Mouse (Mus musculus): ENCODE measurements at regions not wholly inside any gene's neighbourhood (a gene's known extent, or its start where the extent isn't known, plus 50 kb on each side); places are given as distances from the start of the nearest gene placed in this dataset.

DNA sequence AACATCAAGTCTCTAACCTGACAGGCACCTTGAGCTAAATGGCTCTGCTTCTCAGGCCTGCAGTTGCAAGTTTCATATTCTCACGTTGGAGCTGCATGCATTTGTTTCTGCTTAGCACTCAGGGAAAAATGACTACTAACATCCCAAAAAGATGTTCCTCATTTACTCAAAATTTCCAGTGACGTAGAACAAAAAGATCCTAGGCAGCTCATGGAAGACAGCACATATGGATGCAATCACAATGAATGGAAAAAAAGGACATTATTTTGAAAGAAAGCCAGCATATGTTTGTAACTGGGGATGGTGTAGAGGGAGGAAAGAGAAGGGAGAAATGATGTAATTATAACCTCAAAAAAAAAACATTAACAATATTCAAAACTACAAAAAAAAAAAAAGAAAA, 751.2 kb upstream of the Fbxo33 start:
- Histone ChIP-seq H3K4me3 (ENCODE audit: low read depth, low read length) (no peak overlapping the region), H3K4me2 (no peak overlapping the region), H3K9ac (no peak overlapping the region), H3K27me3 (ENCODE audit: insufficient read depth, low read length) (no peaks in the 10 kb centered on the region), H3K4me1 (ENCODE audit: insufficient read depth) (no peaks in the 10 kb centered on the region), H3K9me3 (ENCODE audit: low read depth, low read length) (no peaks in the 10 kb centered on the region), H3K27ac (ENCODE audit: low read depth) (no peak overlapping the region), H3K36me3 (ENCODE audit: insufficient read depth) (no peaks in the 10 kb centered on the region)
- DNase-seq (peak; percentile 35), ATAC-seq (ENCODE audit: insufficient read depth) (no peak)
- no peak for TF ChIP-seq CTCF (IDR thresholded peaks at IDR 0.05; ENCODE audit: low read depth)
- 52% methylated on average over 2 of the region's 2 CpGs for WGBS

DNA sequence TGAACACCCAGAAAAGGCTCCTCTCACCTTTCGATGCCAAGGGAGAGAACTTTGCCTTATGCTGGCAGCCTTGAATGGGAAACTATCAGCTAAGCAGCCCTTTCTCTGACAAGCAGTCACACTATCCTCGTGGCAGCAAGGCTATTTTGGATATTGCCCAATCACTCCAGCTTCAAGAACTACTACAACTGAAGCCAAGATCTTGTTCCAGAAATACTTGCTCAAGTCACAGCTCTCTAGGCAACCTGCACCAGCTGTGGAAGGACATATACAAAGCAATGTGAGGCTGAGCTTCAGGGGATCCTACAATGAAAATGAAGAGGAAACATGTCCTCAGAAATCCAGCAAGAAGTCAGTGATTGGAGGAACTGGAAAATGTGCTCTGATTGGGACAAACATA, 750.4 kb upstream of the Fbxo33 start:
- Histone ChIP-seq H3K4me1 (ENCODE audit: insufficient read depth) (no peaks in the 10 kb centered on the region), H3K4me2 (no peak overlapping the region), H3K27me3 (ENCODE audit: insufficient read depth, low read length) (no peaks in the 10 kb centered on the region), H3K36me3 (ENCODE audit: insufficient read depth) (no peaks in the 10 kb centered on the region), H3K9me3 (ENCODE audit: low read depth, low read length) (no peaks in the 10 kb centered on the region), H3K4me3 (ENCODE audit: low read depth, low read length) (no peak overlapping the region), H3K27ac (ENCODE audit: low read depth) (no peak overlapping the region), H3K9ac (no peak overlapping the region)
- ATAC-seq (ENCODE audit: insufficient read depth): peak; percentile 44; the same call in 1 of the 2 replicates
- 57% methylated on average over 2 of the region's 2 CpGs for WGBS
- DNase-seq: peak; percentile 40
- TF ChIP-seq CTCF (IDR thresholded peaks at IDR 0.05; ENCODE audit: low read depth): no peak

DNA sequence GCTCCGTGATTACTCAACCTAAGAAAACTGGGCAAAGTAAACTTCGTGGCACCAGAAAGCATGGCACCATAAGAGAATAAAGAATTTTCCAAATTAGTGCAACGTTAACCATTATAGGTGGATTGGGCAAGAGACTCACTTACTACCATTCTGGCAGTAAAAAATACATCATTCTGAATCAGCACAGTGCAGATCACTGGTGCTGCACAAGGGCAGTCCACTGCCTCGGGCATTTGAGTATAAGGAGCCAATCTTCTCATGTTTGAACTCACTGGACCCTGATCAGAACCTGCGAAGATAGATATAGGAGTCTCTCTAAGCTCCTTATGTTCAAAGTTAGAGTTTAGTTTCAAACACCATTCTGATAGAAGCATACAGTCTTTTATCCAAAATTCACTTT, 747.7 kb upstream of the Fbxo33 start:
- H3K9ac ChIP-seq: no peak overlapping the region
- no peak overlapping the region for H3K4me3 ChIP-seq (ENCODE audit: low read depth, low read length)
- no peak for TF ChIP-seq CTCF (IDR thresholded peaks at IDR 0.05; ENCODE audit: low read depth)
- 81% methylated on average over 5 of the region's 5 CpGs for WGBS
- H3K27ac ChIP-seq (ENCODE audit: low read depth): no peak overlapping the region
- H3K4me2 ChIP-seq: no peak overlapping the region
- no peak for DNase-seq
- no peak for ATAC-seq (ENCODE audit: insufficient read depth)
- H3K4me1 ChIP-seq (ENCODE audit: insufficient read depth): no peaks in the 10 kb centered on the region
- H3K27me3 ChIP-seq (ENCODE audit: insufficient read depth, low read length): no peaks in the 10 kb centered on the region
- no peaks in the 10 kb centered on the region for H3K9me3 ChIP-seq (ENCODE audit: low read depth, low read length)
- no peaks in the 10 kb centered on the region for H3K36me3 ChIP-seq (ENCODE audit: insufficient read depth)

DNA sequence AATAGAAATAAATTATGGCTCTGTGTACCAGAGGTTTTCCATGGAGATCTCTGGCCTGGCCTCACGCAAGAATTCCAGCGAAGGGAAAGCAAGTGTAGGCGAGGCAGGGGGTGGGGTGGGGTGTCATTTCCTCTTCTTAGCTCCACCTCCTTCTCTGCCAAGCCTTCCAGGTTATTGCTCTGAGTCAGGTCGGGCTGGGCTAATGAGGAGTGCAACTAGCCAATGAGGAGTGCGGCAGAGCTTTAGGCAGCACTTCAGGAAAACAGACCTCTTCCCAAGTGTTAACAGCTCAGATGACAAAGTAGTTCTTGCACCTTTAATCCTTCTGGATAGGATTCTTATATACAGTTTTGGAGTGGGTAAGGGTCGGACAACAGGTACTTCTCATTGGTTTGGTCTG, 741.6 kb upstream of the Fbxo33 start:
- no peak overlapping the region for H3K4me3 ChIP-seq (ENCODE audit: low read depth, low read length)
- H3K4me1 ChIP-seq (ENCODE audit: insufficient read depth): no peaks in the 10 kb centered on the region
- H3K9me3 ChIP-seq (ENCODE audit: low read depth, low read length): no peaks in the 10 kb centered on the region
- DNase-seq: no peak
- no peaks in the 10 kb centered on the region for H3K36me3 ChIP-seq (ENCODE audit: insufficient read depth)
- no peaks in the 10 kb centered on the region for H3K27me3 ChIP-seq (ENCODE audit: insufficient read depth, low read length)
- no peak overlapping the region for H3K27ac ChIP-seq (ENCODE audit: low read depth)
- no peak for ATAC-seq (ENCODE audit: insufficient read depth)
- 43% methylated on average over 6 of the region's 6 CpGs for WGBS
- TF ChIP-seq CTCF (IDR thresholded peaks at IDR 0.05; ENCODE audit: low read depth): no peak
- no peak overlapping the region for H3K9ac ChIP-seq
- H3K4me2 ChIP-seq: no peak overlapping the region

DNA sequence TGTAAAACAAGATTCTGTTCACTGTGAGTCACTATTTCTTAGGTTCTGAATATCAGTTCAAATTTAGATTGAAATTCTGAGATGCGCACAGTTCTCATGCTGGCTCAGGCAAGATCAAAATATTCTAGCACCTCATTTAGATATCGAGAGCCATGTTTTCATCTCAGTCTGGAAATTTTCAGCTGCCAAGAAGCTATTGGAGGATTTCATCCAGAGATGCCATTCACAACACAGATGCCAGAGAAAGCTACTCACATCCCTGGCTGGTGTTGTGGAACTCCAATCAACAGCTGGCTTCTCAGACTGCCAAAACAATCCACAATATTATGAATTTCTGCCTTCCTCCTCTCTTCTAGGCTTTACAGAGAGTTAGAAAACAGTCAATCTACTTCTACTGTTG, 712.9 kb upstream of the Fbxo33 start:
- WGBS: 37% methylated on average over 2 of the region's 2 CpGs
- no peak overlapping the region for H3K4me2 ChIP-seq
- DNase-seq (peak; percentile 72), ATAC-seq (ENCODE audit: insufficient read depth) (peak; percentile 63)
- H3K4me3 ChIP-seq (ENCODE audit: low read depth, low read length): no peak overlapping the region
- no peak overlapping the region for H3K27ac ChIP-seq (ENCODE audit: low read depth)
- no peak overlapping the region for H3K9ac ChIP-seq
- no peak for TF ChIP-seq CTCF (IDR thresholded peaks at IDR 0.05; ENCODE audit: low read depth)
- no peaks in the 10 kb centered on the region for H3K9me3 ChIP-seq (ENCODE audit: low read depth, low read length)
- no peaks in the 10 kb centered on the region for H3K36me3 ChIP-seq (ENCODE audit: insufficient read depth)
- H3K27me3 ChIP-seq (ENCODE audit: insufficient read depth, low read length): no peaks in the 10 kb centered on the region
- no peaks in the 10 kb centered on the region for H3K4me1 ChIP-seq (ENCODE audit: insufficient read depth)

DNA sequence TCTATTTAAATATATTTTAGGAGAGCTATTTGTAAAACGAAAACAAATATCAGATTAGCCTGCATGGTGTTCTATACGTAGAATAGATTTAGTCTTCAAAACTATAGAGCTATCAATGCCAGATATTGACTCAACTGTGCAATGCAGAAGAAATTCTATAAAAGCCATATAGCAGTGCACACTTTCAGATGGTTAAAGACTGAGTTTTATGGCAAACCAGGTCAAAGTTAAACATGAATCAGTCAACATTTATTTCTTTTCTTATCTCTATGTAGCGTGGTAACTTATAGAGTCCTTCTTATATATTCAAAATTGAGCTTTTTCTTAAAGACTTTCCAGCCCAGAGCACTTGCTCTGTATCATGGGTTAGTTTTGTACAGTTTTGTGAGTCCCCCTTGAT, 705.5 kb upstream of the Fbxo33 start:
- H3K9me3 ChIP-seq (ENCODE audit: low read depth, low read length): no peaks in the 10 kb centered on the region
- TF ChIP-seq CTCF (IDR thresholded peaks at IDR 0.05; ENCODE audit: low read depth): no peak
- no peak for DNase-seq
- 62% methylated on average over 3 of the region's 3 CpGs for WGBS
- no peak overlapping the region for H3K27ac ChIP-seq (ENCODE audit: low read depth)
- H3K4me2 ChIP-seq: no peak overlapping the region
- H3K36me3 ChIP-seq (ENCODE audit: insufficient read depth): no peaks in the 10 kb centered on the region
- no peaks in the 10 kb centered on the region for H3K4me1 ChIP-seq (ENCODE audit: insufficient read depth)
- no peak for ATAC-seq (ENCODE audit: insufficient read depth)
- H3K27me3 ChIP-seq (ENCODE audit: insufficient read depth, low read length): no peaks in the 10 kb centered on the region
- no peak overlapping the region for H3K9ac ChIP-seq
- H3K4me3 ChIP-seq (ENCODE audit: low read depth, low read length): no peak overlapping the region

DNA sequence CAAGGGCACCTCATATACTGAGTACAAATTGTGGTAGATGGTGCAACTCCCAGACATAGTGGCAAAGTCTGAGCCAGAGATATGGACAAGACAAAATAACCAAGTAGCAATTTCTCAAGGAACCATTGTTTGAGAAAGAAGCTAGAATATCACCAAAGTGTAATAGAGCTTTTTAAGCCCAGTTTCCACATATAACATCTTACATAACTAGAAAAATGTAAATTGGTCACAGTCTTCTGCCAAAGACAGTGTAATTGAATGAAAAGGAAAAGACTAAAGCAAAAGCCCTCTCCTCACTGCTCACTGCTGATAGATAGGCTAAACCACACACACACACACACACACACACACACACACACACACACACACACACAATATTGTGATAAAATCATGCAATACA, 679.4 kb upstream of the Fbxo33 start:
- Histone ChIP-seq H3K4me3 (ENCODE audit: low read depth, low read length) (no peak overlapping the region), H3K27me3 (ENCODE audit: insufficient read depth, low read length) (no peaks in the 10 kb centered on the region), H3K36me3 (ENCODE audit: insufficient read depth) (no peaks in the 10 kb centered on the region), H3K9me3 (ENCODE audit: low read depth, low read length) (no peaks in the 10 kb centered on the region), H3K4me1 (ENCODE audit: insufficient read depth) (no peaks in the 10 kb centered on the region), H3K9ac (no peak overlapping the region), H3K27ac (ENCODE audit: low read depth) (no peak overlapping the region), H3K4me2 (no peak overlapping the region)
- DNase-seq (no peak), ATAC-seq (ENCODE audit: insufficient read depth) (no peak)
- no peak for TF ChIP-seq CTCF (IDR thresholded peaks at IDR 0.05; ENCODE audit: low read depth)

DNA sequence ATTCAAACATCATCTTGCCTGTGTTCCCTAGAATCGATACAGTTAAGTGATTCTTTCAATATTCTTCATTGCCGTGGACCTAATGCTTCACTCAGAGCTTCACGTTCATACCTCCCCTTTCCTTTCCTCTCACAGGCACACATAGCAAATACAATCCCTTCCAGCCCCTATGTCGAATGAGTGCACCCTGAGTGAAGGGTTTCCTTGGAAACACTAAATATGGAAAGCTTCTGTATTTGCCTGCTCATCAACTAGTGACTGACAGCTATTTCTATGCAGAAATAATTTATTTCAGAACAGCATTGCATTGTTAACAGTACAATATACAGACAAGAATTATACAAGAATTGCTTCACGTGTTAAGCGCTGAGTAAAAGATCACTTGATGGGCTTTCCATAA, 671.4 kb upstream of the Fbxo33 start:
- no peaks in the 10 kb centered on the region for H3K27me3 ChIP-seq (ENCODE audit: insufficient read depth, low read length)
- H3K4me1 ChIP-seq (ENCODE audit: insufficient read depth): no peaks in the 10 kb centered on the region
- no peak overlapping the region for H3K27ac ChIP-seq (ENCODE audit: low read depth)
- no peak overlapping the region for H3K4me2 ChIP-seq
- ATAC-seq (ENCODE audit: insufficient read depth) (no peak), DNase-seq (no peak)
- H3K9ac ChIP-seq: no peak overlapping the region
- no peak overlapping the region for H3K4me3 ChIP-seq (ENCODE audit: low read depth, low read length)
- no peak for TF ChIP-seq CTCF (IDR thresholded peaks at IDR 0.05; ENCODE audit: low read depth)
- 85% methylated on average over 6 of the region's 6 CpGs for WGBS
- no peaks in the 10 kb centered on the region; the same call in 1 of the 2 replicates for H3K9me3 ChIP-seq (ENCODE audit: low read depth, low read length)
- no peaks in the 10 kb centered on the region for H3K36me3 ChIP-seq (ENCODE audit: insufficient read depth)
